Comparison of ENCODE assay signal across 16 mouse cellular contexts in the genomic region with DNA sequence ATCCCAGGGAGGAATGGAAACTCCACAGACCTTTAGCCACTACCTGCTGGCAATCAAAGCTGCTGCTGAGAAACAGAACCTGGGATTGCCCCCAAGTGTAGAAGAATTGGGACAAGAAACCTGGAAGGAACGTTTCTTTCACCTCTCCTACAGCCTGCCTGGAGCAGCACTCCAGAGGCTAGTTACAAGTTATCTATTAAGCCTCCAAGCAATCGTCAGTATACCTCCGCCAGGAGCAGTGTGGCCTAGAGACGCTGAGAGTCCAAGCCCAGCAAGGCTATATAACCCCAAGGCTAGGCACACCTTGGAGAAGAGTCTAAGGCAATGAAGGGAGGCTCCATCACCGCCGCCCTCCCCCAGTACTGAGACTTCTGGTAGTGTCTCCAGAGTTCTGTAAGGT. TPM values are rescaled to one million over a fixed set of nuclear protein-coding genes. Genes with fewer than 3 reads are reported as not detected.
DNase-seq lines count a peak whose midpoint lies in the region; ATAC-seq and TF ChIP-seq lines count a peak whose summit lies in the region.
"Had no signal": no experiment of that assay in that cellular context is flagged by ENCODE, and none has a peak within 500 bp of the region (broad histone marks: within the 10 kb centered on the region; RNA-seq: fewer than 3 reads in every experiment).

No protein-coding gene starts in this region.

- no peak overlapping the region for H3K9ac ChIP-seq in embryonic facial prominence, embryonic 11.5 days (replicated peaks; ENCODE audit: low read length)
- H3K9ac ChIP-seq in midbrain, embryonic 13.5 days (replicated peaks): no peak overlapping the region
- no peak overlapping the region for H3K9ac ChIP-seq in neural tube, embryonic 11.5 days (ENCODE audit: low read length)
- H3K9ac ChIP-seq: hindbrain, embryonic 13.5 days had no signal

- intact Hi-C loops in left cerebral cortex, adult 2 months (cut with DNase I): loop anchor here (10.0 kb wide), 1 partner anchor 528 kb away; no protein-coding TSS in a partner anchor
- intact Hi-C loops in heart, postnatal 25 days (cut with DNase I): no loop called here

- WGBS in embryonic facial prominence, embryonic 11.5 days: 5% methylated on average over 6 of the region's 6 CpGs
- WGBS in embryonic facial prominence, embryonic 10.5 days: under 1% methylated on average over 6 of the region's 6 CpGs
- under 1% methylated on average over 6 of the region's 6 CpGs for WGBS in midbrain, embryonic 10.5 days
- 5% methylated on average over 6 of the region's 6 CpGs for WGBS in midbrain, embryonic 13.5 days
- 10% methylated on average over 6 of the region's 6 CpGs for whole genome bisulfite sequencing in neural tube, embryonic 11.5 days

- no peak overlapping the region for H3K27ac ChIP-seq in embryonic facial prominence, embryonic 11.5 days (replicated peaks; ENCODE audit: low read depth, low read length)
- no peak overlapping the region for H3K27ac ChIP-seq in embryonic facial prominence, embryonic 10.5 days (replicated peaks)
- no peak overlapping the region for H3K27ac ChIP-seq in midbrain, embryonic 10.5 days (replicated peaks)
- H3K27ac ChIP-seq in midbrain, embryonic 13.5 days: no peak overlapping the region
- no peak overlapping the region for H3K27ac ChIP-seq in neural tube, embryonic 11.5 days (ENCODE audit: low read depth, low read length)
- H3K27ac ChIP-seq in left cerebral cortex, adult 2 months: no peak overlapping the region
- H3K27ac ChIP-seq: hindbrain, embryonic 13.5 days had no signal

- H3K4me3 ChIP-seq in embryonic facial prominence, embryonic 11.5 days (ENCODE audit: low read depth, low read length): no peak overlapping the region
- no peak overlapping the region for H3K4me3 ChIP-seq in embryonic facial prominence, embryonic 10.5 days
- H3K4me3 ChIP-seq in midbrain, embryonic 10.5 days: peak overlapping the region; percentile 9; the same call in 1 of the 2 replicates
- H3K4me3 ChIP-seq in midbrain, embryonic 13.5 days (replicated peaks): no peak overlapping the region
- no peak overlapping the region for H3K4me3 ChIP-seq in neural tube, embryonic 11.5 days (ENCODE audit: low read depth, low read length)
- H3K4me3 ChIP-seq in left cerebral cortex, adult 2 months: no peak overlapping the region
- H3K4me3 ChIP-seq: hindbrain, embryonic 13.5 days had no signal

- no peaks in the 10 kb centered on the region for H3K9me3 ChIP-seq in embryonic facial prominence, embryonic 11.5 days (replicated peaks; ENCODE audit: control insufficient read depth, low read length)
- no peaks in the 10 kb centered on the region for H3K9me3 ChIP-seq in embryonic facial prominence, embryonic 10.5 days
- no peaks in the 10 kb centered on the region for H3K9me3 ChIP-seq in midbrain, embryonic 10.5 days (replicated peaks)
- H3K9me3 ChIP-seq in midbrain, embryonic 13.5 days: no peaks in the 10 kb centered on the region
- H3K9me3 ChIP-seq in neural tube, embryonic 11.5 days (ENCODE audit: control insufficient read depth, low read length): no peaks in the 10 kb centered on the region
- H3K9me3 ChIP-seq: hindbrain, embryonic 13.5 days had no signal

- DNase-seq in embryonic facial prominence, embryonic 11.5 days (ENCODE audit: low spot score): peak; percentile 4
- DNase-seq in embryonic facial prominence, embryonic 10.5 days (ENCODE audit: low spot score): no peak
- no peak for DNase-seq in midbrain, embryonic 10.5 days (ENCODE audit: low spot score)
- DNase-seq in brain, embryonic 14.5 days (ENCODE audit: low read depth): peak; percentile 1
- DNase-seq in neural tube, embryonic 11.5 days (ENCODE audit: low spot score): peak; percentile 12
- no peak for DNase-seq in left cerebral cortex, adult 2 months (ENCODE audit: extremely low spot score in 1 of 2, low spot score in 2 of 2)
- DNase-seq in heart, postnatal 25 days (ENCODE audit: low spot score): no peak
- DNase-seq: cerebellum, adult 11 months; kidney, adult 8-10 months; lung, adult 18-20 months; lung, postnatal 36 days had no signal

- no peak for TF ChIP-seq POLR2A in brain, embryonic 14.5 days (IDR thresholded peaks at IDR 0.05; ENCODE audit: borderline replicate concordance, extremely low read depth, insufficient read depth, insufficient read length, poor library complexity, severe bottlenecking)

- no peak overlapping the region for H3K4me2 ChIP-seq in embryonic facial prominence, embryonic 11.5 days (ENCODE audit: low read depth, low read length)
- no peak overlapping the region for H3K4me2 ChIP-seq in midbrain, embryonic 13.5 days (replicated peaks)
- H3K4me2 ChIP-seq in neural tube, embryonic 11.5 days (ENCODE audit: low read depth): no peak overlapping the region
- H3K4me2 ChIP-seq: hindbrain, embryonic 13.5 days had no signal

- no peaks in the 10 kb centered on the region; the same call in 1 of the 2 replicates for H3K4me1 ChIP-seq in embryonic facial prominence, embryonic 11.5 days (ENCODE audit: control insufficient read depth, insufficient read depth, low read length)
- H3K4me1 ChIP-seq in embryonic facial prominence, embryonic 10.5 days: peaks cover 38% of the 10 kb centered on the region
- H3K4me1 ChIP-seq in midbrain, embryonic 10.5 days: peaks cover 58% of the 10 kb centered on the region
- peaks cover 30% of the 10 kb centered on the region for H3K4me1 ChIP-seq in midbrain, embryonic 13.5 days (replicated peaks)
- peaks cover 20% of the 10 kb centered on the region for H3K4me1 ChIP-seq in neural tube, embryonic 11.5 days (ENCODE audit: control insufficient read depth, insufficient read depth, low read length)

- no peak for ATAC-seq in embryonic facial prominence, embryonic 11.5 days (replicated peaks; ENCODE audit: insufficient number of reproducible peaks, low FRiP score, low TSS enrichment, low read depth)
- no peak for ATAC-seq in midbrain, embryonic 13.5 days
- ATAC-seq in neural tube, embryonic 11.5 days (ENCODE audit: insufficient read depth, low FRiP score, low TSS enrichment): no peak

- H3K36me3 ChIP-seq in embryonic facial prominence, embryonic 11.5 days (replicated peaks; ENCODE audit: control insufficient read depth, insufficient read depth, low read depth, low read length): no peaks in the 10 kb centered on the region
- no peaks in the 10 kb centered on the region for H3K36me3 ChIP-seq in embryonic facial prominence, embryonic 10.5 days (replicated peaks)
- H3K36me3 ChIP-seq in midbrain, embryonic 10.5 days: no peaks in the 10 kb centered on the region
- H3K36me3 ChIP-seq in midbrain, embryonic 13.5 days: no peaks in the 10 kb centered on the region
- H3K36me3 ChIP-seq in neural tube, embryonic 11.5 days (ENCODE audit: control insufficient read depth, insufficient read depth, low read length): no peaks in the 10 kb centered on the region
- H3K36me3 ChIP-seq: hindbrain, embryonic 13.5 days had no signal

- no peak for TF ChIP-seq CTCF in brain, embryonic 14.5 days (IDR thresholded peaks at IDR 0.05; ENCODE audit: borderline replicate concordance, extremely low read depth, insufficient read depth, insufficient read length)
- TF ChIP-seq CTCF in left cerebral cortex, adult 2 months (IDR thresholded peaks at IDR 0.05): no peak

- peaks cover 88% of the 10 kb centered on the region for H3K27me3 ChIP-seq in embryonic facial prominence, embryonic 11.5 days (ENCODE audit: control insufficient read depth, insufficient read depth, low read length)
- H3K27me3 ChIP-seq in embryonic facial prominence, embryonic 10.5 days (replicated peaks; ENCODE audit: low read depth, poor library complexity, severe bottlenecking): peaks cover 100% of the 10 kb centered on the region
- peaks cover 100% of the 10 kb centered on the region for H3K27me3 ChIP-seq in midbrain, embryonic 10.5 days (ENCODE audit: low read depth, poor library complexity, severe bottlenecking)
- peaks cover 100% of the 10 kb centered on the region for H3K27me3 ChIP-seq in midbrain, embryonic 13.5 days
- H3K27me3 ChIP-seq in neural tube, embryonic 11.5 days (ENCODE audit: control insufficient read depth, insufficient read depth, low read length): peaks cover 92% of the 10 kb centered on the region

RNA-seq across cellular contexts. Expression of a gene that starts 2.4 kb away (rescaled TPM):
- polyA plus RNA-seq in embryonic facial prominence, embryonic 11.5 days (2014; fragmentation: Nextera tagmentation; extraction: Ambion mirVana): 13.9 and 26.6 TPM in 2 replicates
- 13.0 and 22.3 TPM in 2 replicates for polyA plus RNA-seq in embryonic facial prominence, embryonic 10.5 days (2016; fragmentation: Nextera tagmentation; extraction: Ambion mirVana)
- 39.0 and 40.1 TPM in 2 replicates for polyA plus RNA-seq in midbrain, embryonic 10.5 days (2016; fragmentation: Nextera tagmentation; extraction: Ambion mirVana)
- 39.9 and 40.9 TPM in 2 replicates for polyA plus RNA-seq in midbrain, embryonic 13.5 days (2015; fragmentation: Nextera tagmentation; extraction: Ambion mirVana)
- polyA plus RNA-seq in brain, embryonic 14.5 days (2012; rRNA removed): 63.3 and 76.2 TPM in 2 replicates
- polyA plus RNA-seq in neural tube, embryonic 11.5 days (2014; fragmentation: Nextera tagmentation; extraction: Ambion mirVana): 28.2 and 30.7 TPM in 2 replicates
- 10 to 100 TPM in 1 of 2 experiments, 1 to 10 TPM in 1; 8.2 to 11.7 TPM for total RNA-seq in left cerebral cortex, adult 2 months (2021)
- total RNA-seq in heart, postnatal 25 days (2021): not detected
- total RNA-seq: adrenal gland, adult 18-20 months; monocyte, adult 5-6 weeks had no signal
- polyA plus RNA-seq: urinary bladder, adult 2 months had no signal

Comparison
In these comparisons a context has a peak if more than half of its experiments do, and no peak if none do; other contexts are left out.
1. DNase-seq: peak in embryonic facial prominence, embryonic 11.5 days (single experiment), brain, embryonic 14.5 days (single experiment) and neural tube, embryonic 11.5 days (single experiment); none in embryonic facial prominence, embryonic 10.5 days (single experiment), midbrain, embryonic 10.5 days (single experiment), left cerebral cortex, adult 2 months (0 of 2) and heart, postnatal 25 days (single experiment).